ENCODE assay signal across 22 mouse cellular contexts in genomic region chr7:111840826-111841225, GRCm38 (mm10).
DNase-seq lines count a peak whose midpoint lies in the region; ATAC-seq and TF ChIP-seq lines count a peak whose summit lies in the region.
"Had no signal": no experiment of that assay in that cellular context is flagged by ENCODE, and none has a peak within 500 bp of the region (broad histone marks: within the 10 kb centered on the region; RNA-seq: fewer than 3 reads in every experiment).

No protein-coding gene starts in this region.

- TF ChIP-seq CTCF in Patski (IDR thresholded peaks at IDR 0.05) = no peak

- CTCF ChIA-PET in Patski (lab: Charles Lee) = interaction anchor here (1.4 kb wide), 1 partner anchor 28 kb away, joined by 3 read pairs; no protein-coding TSS in a partner anchor

- DNase-seq in adrenal gland, adult 2 months = peak; percentile 11
- no peak for DNase-seq in adrenal gland, postnatal 4 days (ENCODE audit: low spot score in 2 of 2)
- peak; percentile 56 for DNase-seq in Patski (ENCODE audit: low read depth, low spot score)
- DNase-seq in fibroblast of lung, adult 2 months (ENCODE audit: low read depth) = peak; percentile 4
- no peak for DNase-seq in left cerebral cortex, postnatal 14 days (ENCODE audit: low spot score in 2 of 2)
- DNase-seq in kidney, adult 18-20 months = no peak
- no peak for DNase-seq in embryo, embryonic 10.5 days (ENCODE audit: low spot score)
- DNase-seq: adrenal gland, adult 8-10 months; adrenal gland, postnatal 14 days; adrenal gland, postnatal 36 days; B cell, adult 2 months; cerebellum, adult 11-12 months; cerebellum, adult 9-10 months; cerebellum, postnatal 10 days; cerebellum, postnatal 25 days; embryo, embryonic 11 days; forebrain, postnatal 0 days had no signal

- intact Hi-C loops in left cerebral cortex, postnatal 14 days (cut with DNase I) = no loop called here

- no peak for ATAC-seq in Patski
- ATAC-seq: CD4-positive, CD25-positive, alpha-beta regulatory T cell, adult 4 months; forebrain, embryonic 13.5 days; forebrain, embryonic 15.5 days; forebrain, postnatal 0 days had no signal

- in situ Hi-C loops in Patski (cut with MboI; ENCODE audit: low pct_unique_long_range_greater_than_20kb) = no loop called here

- H3K27me3 ChIP-seq in Patski = no peaks in the 10 kb centered on the region
- H3K27me3 ChIP-seq: embryonic facial prominence, embryonic 13.5 days; embryonic facial prominence, embryonic 15.5 days; forebrain, embryonic 13.5 days; forebrain, embryonic 15.5 days had no signal

- POLR2A ChIA-PET in Patski (lab: Charles Lee) = interaction anchor here (1.0 kb wide), 1 partner anchor 25 kb away, joined by 3 read pairs; no protein-coding TSS in a partner anchor

Comparison
In these comparisons a context has a peak if more than half of its experiments do, and no peak if none do; other contexts are left out.
1. DNase-seq: peak in adrenal gland, adult 2 months (single experiment), Patski (single experiment) and fibroblast of lung, adult 2 months (single experiment); none in adrenal gland, postnatal 4 days (0 of 2), left cerebral cortex, postnatal 14 days (0 of 2), kidney, adult 18-20 months (single experiment) and embryo, embryonic 10.5 days (single experiment).